Mouse (Mus musculus): ENCODE data around the gene Tbc1d1. TPM values are rescaled to one million over a fixed set of nuclear protein-coding genes. Genes with fewer than 3 reads are reported as not detected.
A peak's percentile ranks its signal among the peaks of the same experiment; 100 is the strongest.
"Not testable (repeated sequence)": the region's sequence is repeated elsewhere in the genome, so short reads cannot be mapped to it uniquely, and the experiment has no call there.

Gene Tbc1d1
- polyA plus RNA-seq, 1 experiment from 2014 or later: 12.2 TPM

DNA sequence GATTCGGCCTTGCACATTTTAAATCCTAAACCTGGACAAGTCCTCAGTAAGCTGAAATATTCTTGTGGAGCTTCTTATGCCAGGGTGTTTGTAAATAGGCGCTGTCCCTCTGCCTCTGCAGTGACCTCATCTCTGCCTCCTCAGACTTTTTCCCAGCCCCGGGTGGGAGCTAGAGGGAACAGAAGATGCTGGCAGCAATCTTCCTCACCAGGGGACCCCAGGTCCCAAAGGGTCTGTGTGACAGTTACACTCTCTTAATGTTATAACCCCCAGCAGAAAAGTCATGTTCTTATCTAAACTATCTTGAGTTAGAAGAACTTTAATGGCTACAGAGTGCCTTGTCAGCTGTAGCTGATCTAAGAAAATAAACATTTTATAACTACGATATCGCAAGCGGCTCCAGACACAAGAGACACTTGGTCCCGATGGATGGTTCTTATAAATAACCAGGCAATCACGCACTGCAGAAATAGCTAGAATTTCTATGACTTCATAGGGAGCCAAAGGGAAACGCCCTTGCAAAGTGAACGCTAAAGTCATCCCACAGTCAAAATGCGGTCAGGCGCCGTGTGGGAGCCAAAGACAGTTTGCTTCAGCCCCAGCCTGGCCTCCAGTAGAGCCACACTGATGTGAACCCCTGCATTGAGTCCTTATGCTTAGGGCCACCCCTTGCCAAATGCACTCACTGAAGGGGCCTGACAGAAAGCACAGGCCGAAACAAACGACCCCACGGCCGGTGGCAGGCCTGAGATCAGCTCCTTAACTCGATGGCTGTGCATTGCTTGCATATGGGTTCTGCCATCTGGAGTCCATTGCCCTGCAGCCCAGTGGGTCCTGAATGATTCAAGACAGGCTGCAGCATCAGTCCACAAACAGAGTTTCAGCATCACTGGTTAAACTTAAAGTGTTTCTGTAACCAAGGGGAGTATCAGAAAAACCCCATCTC is 202.8 kb downstream of the Tbc1d1 start:
- 86% methylated on average over 18 of the region's 18 CpGs for WGBS
- Histone ChIP-seq H3K4me1 (peaks cover 3% of the 10 kb centered on the region), H3K4me3 (no peak overlapping the region), H3K27ac (replicated peaks) (no peak overlapping the region), H3K9me3 (no peaks in the 10 kb centered on the region), H3K36me3 (no peaks in the 10 kb centered on the region), H3K9ac (replicated peaks) (no peak overlapping the region), H3K27me3 (no peaks in the 10 kb centered on the region), H3K4me2 (replicated peaks) (no peak overlapping the region)
- ATAC-seq (replicated peaks): no peak

DNA sequence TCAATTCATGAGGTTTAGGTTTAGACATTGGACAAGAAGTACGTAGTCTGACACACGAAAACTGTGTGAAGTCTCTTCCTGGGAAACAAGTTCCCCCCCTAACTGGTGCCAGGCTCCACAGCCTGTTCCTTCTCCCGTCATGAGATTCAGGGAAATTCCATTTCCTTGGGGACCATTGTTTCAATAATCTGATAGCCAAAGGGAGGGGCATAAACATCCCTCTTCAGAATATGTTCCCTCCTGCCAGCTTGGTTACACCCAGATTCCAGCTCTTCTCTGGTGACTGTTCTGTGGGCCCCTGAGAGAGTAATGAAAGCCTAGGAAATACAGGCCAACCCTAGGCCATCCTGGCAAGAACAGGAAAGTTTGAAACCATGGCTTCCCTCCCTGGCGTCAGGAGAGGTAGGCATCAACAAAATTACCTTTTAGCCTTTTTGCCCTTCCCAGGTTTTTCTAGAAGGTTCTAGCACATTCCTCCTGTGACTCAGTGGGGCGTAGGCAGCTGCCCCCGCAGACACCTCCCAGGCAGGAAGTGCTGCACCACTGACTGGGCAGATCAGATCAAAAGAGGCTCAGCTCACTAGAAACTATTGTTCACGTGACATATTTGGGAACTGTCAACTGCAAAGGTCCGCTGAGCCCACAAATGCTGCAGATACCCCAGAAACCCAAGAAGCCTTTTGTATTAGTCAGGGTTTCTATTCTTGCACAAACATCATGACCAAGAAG is 204.2 kb downstream of the Tbc1d1 start:
- Histone ChIP-seq H3K27me3 (no peaks in the 10 kb centered on the region), H3K9ac (replicated peaks) (no peak overlapping the region), H3K27ac (replicated peaks) (no peak overlapping the region), H3K4me2 (replicated peaks) (no peak overlapping the region), H3K9me3 (no peaks in the 10 kb centered on the region), H3K4me1 (peaks cover 17% of the 10 kb centered on the region), H3K4me3 (no peak overlapping the region), H3K36me3 (no peaks in the 10 kb centered on the region)
- no peak for ATAC-seq (replicated peaks)
- 86% methylated on average over 8 of the region's 8 CpGs for WGBS

DNA sequence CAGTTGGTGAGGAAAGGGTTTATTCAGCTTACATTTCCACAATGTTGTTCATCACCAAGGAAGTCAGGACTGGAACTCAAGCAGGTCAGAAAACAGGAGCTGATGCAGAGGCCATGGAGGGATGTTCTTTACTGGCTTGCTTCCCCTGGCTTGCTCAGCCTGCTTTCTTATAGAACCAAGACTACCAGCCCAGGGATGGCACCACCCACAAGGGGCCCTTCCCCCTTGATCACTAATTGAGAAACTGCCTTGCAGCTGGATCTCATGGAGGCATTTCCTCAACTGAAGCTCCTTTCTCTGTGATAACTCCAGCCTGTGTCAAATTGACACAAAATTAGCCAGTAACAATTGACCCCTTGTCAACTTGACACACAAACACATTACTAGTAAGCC is 204.8 kb downstream of the Tbc1d1 start:
- not testable (repeated sequence) for H3K9ac ChIP-seq (replicated peaks); H3K27me3 ChIP-seq; H3K4me3 ChIP-seq; ATAC-seq (replicated peaks); H3K36me3 ChIP-seq; H3K4me2 ChIP-seq (replicated peaks); H3K9me3 ChIP-seq; H3K27ac ChIP-seq (replicated peaks)
- peaks cover 23% of the 10 kb centered on the region for H3K4me1 ChIP-seq

DNA sequence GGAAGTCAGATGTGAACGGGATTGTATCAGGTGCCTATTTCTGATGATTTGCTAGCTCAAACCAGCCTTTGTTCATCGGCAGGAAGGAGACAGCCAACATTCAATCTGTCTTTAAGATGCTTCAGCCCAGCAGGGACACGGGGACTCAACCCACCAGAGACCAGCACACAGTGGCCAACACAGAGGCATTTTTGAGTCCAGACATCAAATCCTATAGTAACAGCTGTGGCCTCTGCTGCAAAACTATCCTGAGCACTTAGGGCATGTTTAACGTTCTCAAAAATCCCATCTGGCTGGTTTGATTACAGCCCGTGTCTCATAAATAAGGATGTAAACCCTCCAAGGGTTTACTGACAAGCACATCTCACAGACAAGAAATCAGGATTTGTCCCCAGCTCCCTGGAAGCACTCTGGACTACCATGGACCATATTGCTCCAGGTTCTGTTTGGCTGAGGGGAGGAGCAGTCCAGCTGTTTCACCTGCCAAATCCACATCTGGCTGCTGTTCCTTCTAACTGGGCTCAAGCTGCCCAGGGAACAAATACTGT is 207.8 kb downstream of the Tbc1d1 start:
- Histone ChIP-seq H3K36me3 (no peaks in the 10 kb centered on the region), H3K4me2 (replicated peaks) (no peak overlapping the region), H3K27ac (replicated peaks) (peak overlapping the region; percentile 65), H3K27me3 (no peaks in the 10 kb centered on the region), H3K9ac (replicated peaks) (no peak overlapping the region), H3K4me1 (peaks cover 40% of the 10 kb centered on the region), H3K9me3 (no peaks in the 10 kb centered on the region), H3K4me3 (no peak overlapping the region)
- 52% methylated on average over 5 of the region's 5 CpGs for WGBS
- peak; percentile 14 for ATAC-seq (replicated peaks)

DNA sequence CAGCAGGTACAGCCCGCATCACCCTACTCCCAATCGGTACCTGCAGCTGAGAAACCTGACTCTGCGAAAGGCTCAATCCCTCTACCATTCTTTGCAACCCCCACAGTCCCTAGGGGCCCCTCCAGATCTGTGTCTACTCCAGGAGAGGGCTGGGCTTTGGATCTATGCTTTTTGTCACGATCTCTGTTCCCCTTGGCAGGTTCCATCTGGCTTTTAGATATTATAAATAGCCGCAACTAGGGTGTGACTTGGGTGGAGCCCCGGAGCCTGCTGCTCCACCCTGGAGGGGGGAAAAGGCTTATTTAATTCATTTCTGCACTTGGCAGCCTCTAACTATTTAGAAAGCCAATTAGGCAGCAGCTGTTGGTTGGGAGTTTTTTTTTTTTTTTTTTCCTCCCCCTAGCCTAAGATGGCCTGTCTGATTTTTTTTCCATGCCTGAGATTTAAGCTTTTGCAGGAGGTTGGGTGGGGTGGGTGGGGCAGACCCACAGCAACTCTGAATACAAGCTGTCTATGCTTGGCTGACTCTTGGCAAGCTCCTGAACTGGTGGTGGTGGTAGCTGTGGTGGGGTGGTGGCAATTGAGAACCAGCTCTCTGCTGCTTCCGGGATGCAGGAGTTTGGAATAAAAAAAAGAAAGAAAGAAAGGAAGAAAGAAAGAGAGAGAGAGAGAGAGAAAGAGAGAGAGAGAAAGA is 208.5 kb downstream of the Tbc1d1 start:
- Histone ChIP-seq H3K4me1 (peaks cover 40% of the 10 kb centered on the region), H3K36me3 (no peaks in the 10 kb centered on the region), H3K9me3 (no peaks in the 10 kb centered on the region), H3K4me3 (no peak overlapping the region), H3K27ac (replicated peaks) (peak overlapping the region; percentile 65), H3K9ac (replicated peaks) (no peak overlapping the region), H3K27me3 (no peaks in the 10 kb centered on the region), H3K4me2 (replicated peaks) (no peak overlapping the region)
- 24% methylated on average over 7 of the region's 7 CpGs for WGBS
- ATAC-seq (replicated peaks): peak; percentile 83

DNA sequence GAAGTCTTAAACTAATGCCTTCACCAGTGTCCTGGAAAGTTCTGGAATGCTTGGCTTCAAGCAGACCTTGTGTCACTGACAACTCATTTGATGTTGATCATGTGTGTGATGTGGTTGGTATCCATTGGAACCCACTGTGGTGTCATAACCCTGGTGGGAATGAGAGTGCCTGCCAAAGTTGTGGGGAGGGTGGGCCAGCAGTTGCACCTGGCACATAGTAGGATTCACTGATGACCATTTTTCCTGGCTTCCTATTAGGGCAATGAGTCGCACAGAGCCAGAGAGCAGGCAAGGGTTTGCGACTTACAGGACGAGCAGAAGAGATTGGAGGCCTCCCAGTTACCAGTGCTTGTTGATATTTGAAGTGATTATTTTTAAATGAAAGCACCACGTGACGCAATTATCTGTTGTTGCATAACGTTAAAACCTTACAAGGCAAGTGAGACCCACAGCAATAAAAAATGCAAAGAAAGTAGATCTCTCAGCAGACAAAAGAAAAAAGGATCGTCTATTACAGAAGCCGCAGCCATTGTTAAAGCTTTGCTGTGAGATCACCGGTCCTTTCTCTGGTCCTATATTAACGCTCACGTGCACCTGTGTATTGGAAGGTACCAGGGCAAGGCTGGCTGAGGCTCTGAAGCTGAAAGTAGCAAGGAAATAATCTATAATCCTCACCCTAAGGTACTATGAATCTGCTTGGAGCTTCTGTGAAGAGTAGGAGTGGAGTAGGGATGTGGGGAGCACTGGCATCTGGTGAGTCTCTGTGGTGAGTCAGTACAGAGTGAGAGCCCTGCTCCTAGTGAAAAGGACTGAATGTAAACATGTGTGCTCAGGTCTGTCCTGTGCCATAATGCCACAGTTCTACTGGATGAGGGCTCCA is 209.3 kb downstream of the Tbc1d1 start:
- Histone ChIP-seq H3K4me1 (peaks cover 40% of the 10 kb centered on the region), H3K27me3 (no peaks in the 10 kb centered on the region), H3K9me3 (no peaks in the 10 kb centered on the region), H3K4me3 (no peak overlapping the region), H3K4me2 (replicated peaks) (no peak overlapping the region), H3K36me3 (no peaks in the 10 kb centered on the region), H3K27ac (replicated peaks) (peak overlapping the region; percentile 65), H3K9ac (replicated peaks) (no peak overlapping the region)
- WGBS: 53% methylated on average over 11 of the region's 11 CpGs
- ATAC-seq (replicated peaks): 0 out of 2 replicates have a peak, but pooled peaks have one; percentile 7

DNA sequence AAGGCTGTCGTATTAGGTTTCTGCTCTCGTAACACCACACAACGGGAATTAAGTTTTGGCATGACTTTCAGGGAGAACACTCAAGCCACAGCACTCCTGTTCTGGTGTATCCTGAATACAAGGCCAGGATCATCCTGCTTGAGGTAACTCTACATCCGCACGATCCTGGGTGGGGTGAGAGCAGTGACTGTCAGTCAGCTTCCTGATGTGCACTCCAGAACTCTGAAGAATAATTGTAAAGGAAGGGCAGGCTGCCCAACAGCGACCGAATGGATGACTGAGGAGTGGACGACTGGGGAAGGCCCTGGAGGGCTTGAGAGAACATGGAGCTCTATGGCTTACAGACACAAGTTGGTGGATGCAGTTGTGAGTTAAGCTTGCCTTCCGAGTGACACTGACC is 210.0 kb downstream of the Tbc1d1 start:
- Histone ChIP-seq H3K4me1 (peaks cover 40% of the 10 kb centered on the region), H3K9ac (replicated peaks) (no peak overlapping the region), H3K27ac (replicated peaks) (no peak overlapping the region), H3K4me2 (replicated peaks) (no peak overlapping the region), H3K4me3 (no peak overlapping the region), H3K9me3 (no peaks in the 10 kb centered on the region), H3K27me3 (no peaks in the 10 kb centered on the region), H3K36me3 (no peaks in the 10 kb centered on the region)
- WGBS: 84% methylated on average over 9 of the region's 9 CpGs
- no peak for ATAC-seq (replicated peaks)

DNA sequence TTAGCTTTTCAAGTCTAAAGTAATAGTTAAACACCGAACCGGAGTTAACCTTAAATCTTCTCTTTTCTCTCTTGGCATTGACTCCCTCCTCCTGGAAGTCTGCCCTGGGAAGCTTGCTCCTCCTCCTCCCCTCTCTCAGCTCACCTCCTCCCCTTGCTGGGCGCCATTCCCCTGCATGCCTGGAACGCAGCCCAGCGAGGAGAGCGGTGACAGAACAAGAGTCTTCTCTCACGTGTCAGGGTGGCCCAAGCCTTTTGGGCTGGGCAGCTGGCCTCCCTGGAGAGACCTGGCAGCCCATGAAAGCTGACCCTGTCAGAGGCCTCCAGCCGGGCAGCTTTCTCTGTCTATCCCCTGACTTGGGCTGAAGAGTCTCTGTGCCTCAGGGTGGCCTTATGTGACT is 211.3 kb downstream of the Tbc1d1 start:
- Histone ChIP-seq H3K36me3 (no peaks in the 10 kb centered on the region), H3K27me3 (no peaks in the 10 kb centered on the region), H3K27ac (replicated peaks) (no peak overlapping the region), H3K9me3 (no peaks in the 10 kb centered on the region), H3K4me3 (no peak overlapping the region), H3K4me2 (replicated peaks) (no peak overlapping the region), H3K4me1 (peaks cover 40% of the 10 kb centered on the region), H3K9ac (replicated peaks) (no peak overlapping the region)
- peak; percentile 26; the same call in 1 of the 2 replicates for ATAC-seq (replicated peaks)
- WGBS: 13% methylated on average over 8 of the region's 8 CpGs

DNA sequence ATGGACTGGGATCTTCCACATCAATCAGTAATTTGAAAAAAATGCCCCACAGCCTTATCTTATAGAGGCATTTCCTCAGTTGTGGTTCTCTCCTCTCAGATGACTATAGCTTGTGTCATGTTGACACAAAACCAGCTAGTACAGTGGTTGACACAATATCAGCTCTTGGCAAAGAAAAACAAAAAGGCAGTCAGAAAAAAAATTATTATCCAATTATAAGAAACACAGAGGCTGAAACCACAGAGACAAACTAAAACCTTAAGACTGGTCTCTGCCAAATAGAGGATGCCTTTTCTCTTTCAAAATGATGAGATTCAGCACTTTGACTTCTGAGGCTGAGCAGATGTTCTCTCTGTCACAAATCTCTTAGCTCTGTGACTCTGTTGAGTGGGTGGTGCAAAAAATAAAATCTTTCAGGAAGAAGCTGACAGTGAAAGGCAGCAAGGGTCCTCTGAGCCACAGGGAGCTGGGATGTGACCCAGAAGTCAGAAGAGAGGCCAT is 215.3 kb downstream of the Tbc1d1 start:
- Histone ChIP-seq H3K4me3 (no peak overlapping the region), H3K9me3 (no peaks in the 10 kb centered on the region), H3K27ac (replicated peaks) (no peak overlapping the region), H3K4me2 (replicated peaks) (no peak overlapping the region), H3K27me3 (no peaks in the 10 kb centered on the region), H3K4me1 (peaks cover 16% of the 10 kb centered on the region), H3K9ac (replicated peaks) (no peak overlapping the region), H3K36me3 (no peaks in the 10 kb centered on the region)
- no peak for ATAC-seq (replicated peaks)

DNA sequence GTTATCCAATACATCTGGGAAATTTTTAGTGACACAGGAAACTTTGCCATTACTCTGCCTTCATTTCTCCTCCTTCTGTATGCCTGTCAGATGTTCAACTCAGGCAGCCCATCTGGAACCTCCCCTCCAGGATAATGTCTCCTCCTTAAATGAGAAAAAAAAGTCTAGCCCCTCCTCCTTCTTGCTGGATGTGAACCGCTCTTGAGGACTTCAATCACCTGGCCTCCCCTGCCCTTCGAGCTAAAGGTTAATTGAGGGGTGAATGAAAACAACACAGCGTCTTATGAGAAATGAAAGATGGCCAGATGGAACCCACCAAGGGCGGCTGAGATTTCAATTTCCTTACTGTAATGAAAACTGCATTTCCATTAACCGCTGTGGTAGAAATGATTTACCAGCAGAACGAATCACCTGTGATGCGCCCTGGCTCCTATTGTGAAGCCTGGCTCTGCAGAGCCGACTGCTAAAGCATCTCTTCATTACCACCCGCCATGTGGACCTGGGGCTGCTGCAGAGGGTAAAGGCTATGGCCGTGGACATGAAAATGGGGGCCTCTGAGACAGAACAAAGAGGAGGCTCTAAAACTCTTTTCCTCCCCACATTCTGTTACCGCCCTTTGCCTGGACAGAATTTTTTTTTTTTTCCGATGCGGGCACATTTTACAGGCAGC is 216.3 kb downstream of the Tbc1d1 start:
- Histone ChIP-seq H3K27ac (replicated peaks) (no peak overlapping the region), H3K4me1 (peaks cover 9% of the 10 kb centered on the region)

DNA sequence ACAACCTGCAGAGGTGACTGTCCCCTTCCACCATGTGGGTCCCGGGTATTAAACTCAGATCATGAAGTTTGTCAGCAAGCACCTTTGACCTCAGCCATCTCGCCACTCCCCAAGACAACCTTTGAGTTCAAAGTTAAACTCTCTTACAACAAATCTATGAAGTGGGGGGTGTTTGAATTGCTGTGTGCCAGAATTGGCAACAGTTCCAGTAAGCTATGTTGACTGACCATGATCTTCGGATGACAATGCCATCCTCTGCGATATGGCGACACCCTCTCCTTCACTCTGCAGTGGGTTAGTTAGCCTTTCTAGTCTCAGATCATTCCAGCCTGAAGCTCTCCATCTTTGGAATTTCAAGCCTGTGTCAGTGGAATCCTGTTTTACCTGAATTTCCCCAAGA is 217.6 kb downstream of the Tbc1d1 start:
- no peaks in the 10 kb centered on the region for H3K27me3 ChIP-seq
- H3K9me3 ChIP-seq: no peaks in the 10 kb centered on the region
- H3K4me3 ChIP-seq: no peak overlapping the region
- peaks cover 9% of the 10 kb centered on the region; the same call in 1 of the 2 replicates for H3K4me1 ChIP-seq
- no peak for ATAC-seq (replicated peaks)
- WGBS: 94% methylated on average over 5 of the region's 5 CpGs
- H3K27ac ChIP-seq (replicated peaks): no peak overlapping the region
- H3K4me2 ChIP-seq (replicated peaks): no peak overlapping the region
- no peak overlapping the region for H3K9ac ChIP-seq (replicated peaks)
- H3K36me3 ChIP-seq: no peaks in the 10 kb centered on the region

More for the DNA sequence above, 216.3 kb downstream of the Tbc1d1 start:
- H3K4me2 ChIP-seq (replicated peaks): no peak overlapping the region
- no peaks in the 10 kb centered on the region for H3K27me3 ChIP-seq
- WGBS: 84% methylated on average over 13 of the region's 13 CpGs
- no peak for ATAC-seq (replicated peaks)
- H3K9me3 ChIP-seq: no peaks in the 10 kb centered on the region
- no peaks in the 10 kb centered on the region for H3K36me3 ChIP-seq
- H3K9ac ChIP-seq (replicated peaks): no peak overlapping the region
- no peak overlapping the region for H3K4me3 ChIP-seq

All from forebrain, embryonic 15.5 days (tissue).